Mouse (Mus musculus): ENCODE results near the gene Zfp14.

- TF ChIP-seq POLR2A (IDR thresholded peaks at IDR 0.05; ENCODE audit: control insufficient read depth in 1 of 2, insufficient read depth in 1 of 2, low read depth in 1 of 2, low read length in 2 of 2, poor library complexity in 1 of 2) = no peak
- no peak for TF ChIP-seq EP300 (IDR thresholded peaks at IDR 0.05; ENCODE audit: low read depth in 1 of 2, low read length in 2 of 2)
- no peak for TF ChIP-seq CTCF (IDR thresholded peaks at IDR 0.05 in 2 of 3, conservative IDR thresholded peaks at IDR 0.05 in 1 of 3; ENCODE audit: control insufficient read depth in 1 of 3, insufficient read depth in 1 of 3, low read depth in 2 of 3, low read length in 3 of 3, poor library complexity in 1 of 3, severe bottlenecking in 1 of 3)
- TF ChIP-seq TAL1 (IDR thresholded peaks at IDR 0.05; ENCODE audit: low read length) = no peak
Observed at GRCm38 (mm10) chr7:30089405-30089804, 38.2 kb upstream of the Zfp14 start.

All from MEL (cell line).